Mouse (Mus musculus) spleen, adult 2 months (tissue): ENCODE measurements around the gene Efcab12. TPM values are rescaled to one million over a fixed set of nuclear protein-coding genes. Genes with fewer than 3 reads are reported as not detected.
"Not testable (repeated sequence)": the region's sequence is repeated elsewhere in the genome, so short reads cannot be mapped to it uniquely, and the experiment has no call there.

Experiments
- DNase-seq, 2 experiments: peaks; one replicate each; pipeline versions ENCODE4 v3.0.0 to v3.0.0-alpha.2; 2012 to 2021; ENCODE audit warnings: low spot score in 2 of 2, low read depth in 1 of 2
- H3K27ac ChIP-seq: fragments of 200-500 bp; 2 replicates; pipeline ENCODE4 v1.5.1; 2012; ENCODE audit warnings: low read length, inconsistent platforms; ENCODE audit not compliant: insufficient read depth
- H3K27me3 ChIP-seq: fragments of 200-500 bp; 2 replicates; pipeline ENCODE4 v1.6.1; 2012; ENCODE audit warnings: mild to moderate bottlenecking, moderate library complexity, low read length, inconsistent platforms; ENCODE audit not compliant: control insufficient read depth, insufficient read depth
- H3K36me3 ChIP-seq: fragments of 200-500 bp; 2 replicates; pipeline ENCODE4 v1.6.1; 2012; ENCODE audit warnings: mild to moderate bottlenecking, low read length, inconsistent platforms; ENCODE audit not compliant: control insufficient read depth, insufficient read depth
- H3K4me1 ChIP-seq: fragments of 200-500 bp; 2 replicates; pipeline ENCODE4 v1.6.1; 2011; ENCODE audit warnings: inconsistent platforms; ENCODE audit not compliant: control insufficient read depth, insufficient read depth, insufficient read length
- H3K4me3 ChIP-seq: fragments of 200-500 bp; 2 replicates; pipeline ENCODE4 v1.5.1; 2011; ENCODE audit warnings: mild to moderate bottlenecking, inconsistent platforms; ENCODE audit not compliant: insufficient read depth, insufficient read length; ENCODE audit errors: extremely low read depth
- CTCF ChIP-seq: fragments of 200-500 bp; IDR thresholded peaks from 2 replicates; pipeline ENCODE4 v1.5.1; 2011; ENCODE audit warnings: mild to moderate bottlenecking, inconsistent platforms; ENCODE audit not compliant: insufficient read depth, insufficient read length, insufficient replicate concordance; ENCODE audit errors: extremely low read depth
- POLR2A ChIP-seq: fragments of 200-500 bp; IDR thresholded peaks from 2 replicates; pipeline ENCODE4 v1.6.1; 2011; ENCODE audit warnings: low read depth, low read length, inconsistent platforms
- whole genome bisulfite sequencing: fragments of 180-500 bp; shearing (Covaris S2); methylation state at CpG from one replicate; pipeline ENCODE4 v1.1.7; 2018; 5-methylcytosine and 5-hydroxymethylcytosine counted together
- polyA plus RNA-seq: library from polyadenylated mRNA; depleted of rRNA; stranded (reverse); fragments of >200 nt; gene quantifications from 2 replicates; pipeline ENCODE4 v1.2.3, GENCODE M21; 2012; rRNA removed

Gene Efcab12
- polyA plus RNA-seq, result 0.06 and 0.15 TPM in 2 replicates

GRCm38 (mm10) chr6:115838161-115838597, at the start of gene Efcab12:
Gene Efcab12, minus strand, starts transcription at chr6:115838412.
- Histone ChIP-seq H3K27ac (no peak within 1 kb of the TSS), H3K27me3 (no peaks in the 10 kb centered on the region), H3K4me3 (peak within 1 kb of the TSS; percentile 29; the same call in 1 of the 2 replicates), H3K36me3 (peaks cover 3% of the 10 kb centered on the region; the same call in 1 of the 2 replicates), H3K4me1 (peaks cover 3% of the 10 kb centered on the region; the same call in 1 of the 2 replicates)
- DNase-seq, result peak in 1 of 2 experiments; percentile 29
- 10% methylated on average over 19 of the region's 19 CpGs for WGBS
- no peak for TF ChIP-seq POLR2A

DNA sequence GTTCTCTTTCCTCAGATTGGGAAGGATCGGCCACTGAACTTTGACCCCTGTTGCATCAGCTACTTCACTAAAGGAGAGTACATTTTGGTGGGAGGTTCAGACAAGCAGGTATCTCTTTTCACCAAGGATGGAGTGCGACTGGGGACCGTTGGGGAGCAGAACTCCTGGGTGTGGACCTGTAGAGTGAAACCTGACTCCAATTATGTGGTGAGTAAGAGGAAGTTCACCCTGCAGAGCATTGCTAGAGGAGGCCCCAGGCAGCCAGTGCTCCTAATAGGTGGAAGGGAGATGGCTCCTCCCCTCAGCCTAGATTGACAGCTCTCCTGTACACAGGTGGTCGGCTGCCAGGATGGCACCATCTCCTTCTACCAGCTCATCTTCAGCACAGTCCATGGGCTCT, 48.7 kb upstream of the Efcab12 start:
- no peaks in the 10 kb centered on the region for H3K4me1 ChIP-seq
- WGBS, result 32% methylated on average over 4 of the region's 4 CpGs
- no peaks in the 10 kb centered on the region for H3K27me3 ChIP-seq
- DNase-seq, result no peak
- H3K27ac ChIP-seq, result no peak overlapping the region
- no peak overlapping the region for H3K4me3 ChIP-seq
- TF ChIP-seq POLR2A (no peak), CTCF (no peak)
- H3K36me3 ChIP-seq, result no peaks in the 10 kb centered on the region

DNA sequence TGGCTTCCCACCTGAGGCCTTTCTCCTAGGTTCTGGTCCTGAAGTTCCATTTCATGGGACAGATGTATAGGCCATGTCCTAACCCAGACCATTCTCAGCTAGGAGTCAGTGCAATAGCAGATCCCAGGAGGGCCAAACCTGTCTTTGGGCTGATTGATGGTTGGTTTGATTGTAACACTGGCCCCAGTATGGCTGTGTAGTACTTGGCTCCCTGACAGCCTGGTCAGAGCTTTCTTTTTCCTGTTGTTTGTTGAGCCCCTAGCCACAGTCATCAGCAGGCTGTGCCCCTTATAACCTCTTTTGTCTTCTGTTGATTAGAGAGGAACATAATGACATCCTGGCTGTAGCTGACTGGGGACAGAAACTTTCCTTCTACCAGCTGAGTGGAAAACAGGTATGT, 45.8 kb upstream of the Efcab12 start:
- Histone ChIP-seq H3K4me1 (no peaks in the 10 kb centered on the region), H3K4me3 (no peak overlapping the region), H3K27me3 (no peaks in the 10 kb centered on the region), H3K27ac (no peak overlapping the region), H3K36me3 (no peaks in the 10 kb centered on the region)
- TF ChIP-seq POLR2A (no peak), CTCF (no peak)
- DNase-seq, result no peak

- Histone ChIP-seq H3K27me3 (no peaks in the 10 kb centered on the region), H3K4me1 (no peaks in the 10 kb centered on the region), H3K4me3 (no peak overlapping the region), H3K36me3 (no peaks in the 10 kb centered on the region), H3K27ac (no peak overlapping the region)
- WGBS, result 89% methylated on average over 8 of the region's 8 CpGs
- TF ChIP-seq POLR2A, result no peak
- TF ChIP-seq CTCF, result no peak
- DNase-seq, result no peak
These were observed 42.5 kb upstream of the Efcab12 start for GRCm38 (mm10) chr6:115880751-115881150.

GRCm38 (mm10) chr6:115879736-115880135, 41.5 kb upstream of the Efcab12 start:
- TF ChIP-seq CTCF (no peak), POLR2A (no peak)
- Histone ChIP-seq H3K4me3 (no peak overlapping the region), H3K27ac (no peak overlapping the region), H3K4me1 (no peaks in the 10 kb centered on the region), H3K27me3 (no peaks in the 10 kb centered on the region), H3K36me3 (no peaks in the 10 kb centered on the region)
- 82% methylated on average over 6 of the region's 6 CpGs for WGBS
- DNase-seq, result no peak

DNA sequence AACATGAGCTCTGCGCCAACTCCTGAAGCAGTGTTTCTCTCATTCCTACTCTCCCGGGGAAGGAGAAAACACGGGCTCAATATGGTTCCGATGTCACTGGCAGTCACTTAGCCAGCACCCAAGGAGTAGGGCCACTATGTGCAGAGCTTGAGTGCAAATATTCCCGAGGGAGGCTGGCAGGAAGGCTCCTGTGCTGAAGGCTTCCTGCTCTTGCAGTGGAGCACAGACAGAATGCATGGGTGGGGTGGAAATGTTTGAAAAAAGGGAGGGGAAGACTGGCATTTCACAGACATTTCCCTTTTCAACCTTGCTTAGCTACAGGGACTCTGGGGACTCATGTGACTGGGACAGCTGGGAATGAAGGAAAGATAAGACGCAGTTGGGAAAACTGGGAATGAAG, 40.5 kb upstream of the Efcab12 start:
- Histone ChIP-seq H3K4me1 (no peaks in the 10 kb centered on the region), H3K27me3 (no peaks in the 10 kb centered on the region), H3K27ac (no peak overlapping the region), H3K4me3 (no peak overlapping the region), H3K36me3 (no peaks in the 10 kb centered on the region)
- WGBS, result 72% methylated on average over 6 of the region's 6 CpGs
- DNase-seq, result no peak
- no peak for TF ChIP-seq POLR2A
- TF ChIP-seq CTCF, result no peak

GRCm38 (mm10) chr6:115877239-115877638, 39.0 kb upstream of the Efcab12 start:
- Histone ChIP-seq H3K4me3 (no peak overlapping the region), H3K4me1 (no peaks in the 10 kb centered on the region), H3K36me3 (no peaks in the 10 kb centered on the region), H3K27ac (no peak overlapping the region), H3K27me3 (no peaks in the 10 kb centered on the region)
- DNase-seq, result no peak
- TF ChIP-seq POLR2A (no peak), CTCF (no peak)
- WGBS, result 57% methylated on average over 2 of the region's 2 CpGs

DNA sequence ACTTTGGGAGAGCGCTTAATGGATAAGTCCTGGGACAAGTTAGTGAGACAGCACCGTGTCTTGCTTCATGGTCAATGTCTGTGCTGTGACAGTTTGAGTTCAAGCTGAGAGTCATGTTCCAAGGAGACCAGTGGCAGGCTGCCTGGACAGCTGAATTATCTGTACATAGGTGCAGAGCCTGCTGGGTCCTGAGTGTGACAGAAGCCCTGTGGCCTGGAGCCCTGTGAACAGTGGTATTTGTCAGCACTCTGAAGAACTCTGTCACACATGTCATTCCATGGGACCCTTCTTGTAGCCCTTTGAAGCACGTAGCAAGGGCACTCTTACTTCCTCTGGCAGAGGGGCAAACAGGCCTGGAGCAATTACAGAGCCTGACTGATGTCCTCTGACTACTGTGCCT, 33.1 kb upstream of the Efcab12 start:
- not testable (repeated sequence) for H3K4me1 ChIP-seq, H3K36me3 ChIP-seq, DNase-seq, H3K4me3 ChIP-seq, H3K27ac ChIP-seq, H3K27me3 ChIP-seq
- WGBS, result no CpG with 5 or more reads among the region's 3 CpGs

GRCm38 (mm10) chr6:115867157-115867556, 28.9 kb upstream of the Efcab12 start:
- no CpG with 5 or more reads among the region's 3 CpGs for WGBS
- H3K27me3 ChIP-seq, H3K36me3 ChIP-seq, DNase-seq, H3K27ac ChIP-seq, H3K4me1 ChIP-seq, H3K4me3 ChIP-seq: not testable (repeated sequence)
